Mouse (Mus musculus) MN1 (cell line): ENCODE measurements around the gene Sh3bp5l.
"Not testable (repeated sequence)": the region's sequence is repeated elsewhere in the genome, so short reads cannot be mapped to it uniquely, and the experiment has no call there.

ENCODE experiments used
- DNase-seq: peaks from one replicate; pipeline ENCODE4 v3.0.0-alpha.2; 2016; ENCODE audit warnings: low spot score

Gene Sh3bp5l

DNA sequence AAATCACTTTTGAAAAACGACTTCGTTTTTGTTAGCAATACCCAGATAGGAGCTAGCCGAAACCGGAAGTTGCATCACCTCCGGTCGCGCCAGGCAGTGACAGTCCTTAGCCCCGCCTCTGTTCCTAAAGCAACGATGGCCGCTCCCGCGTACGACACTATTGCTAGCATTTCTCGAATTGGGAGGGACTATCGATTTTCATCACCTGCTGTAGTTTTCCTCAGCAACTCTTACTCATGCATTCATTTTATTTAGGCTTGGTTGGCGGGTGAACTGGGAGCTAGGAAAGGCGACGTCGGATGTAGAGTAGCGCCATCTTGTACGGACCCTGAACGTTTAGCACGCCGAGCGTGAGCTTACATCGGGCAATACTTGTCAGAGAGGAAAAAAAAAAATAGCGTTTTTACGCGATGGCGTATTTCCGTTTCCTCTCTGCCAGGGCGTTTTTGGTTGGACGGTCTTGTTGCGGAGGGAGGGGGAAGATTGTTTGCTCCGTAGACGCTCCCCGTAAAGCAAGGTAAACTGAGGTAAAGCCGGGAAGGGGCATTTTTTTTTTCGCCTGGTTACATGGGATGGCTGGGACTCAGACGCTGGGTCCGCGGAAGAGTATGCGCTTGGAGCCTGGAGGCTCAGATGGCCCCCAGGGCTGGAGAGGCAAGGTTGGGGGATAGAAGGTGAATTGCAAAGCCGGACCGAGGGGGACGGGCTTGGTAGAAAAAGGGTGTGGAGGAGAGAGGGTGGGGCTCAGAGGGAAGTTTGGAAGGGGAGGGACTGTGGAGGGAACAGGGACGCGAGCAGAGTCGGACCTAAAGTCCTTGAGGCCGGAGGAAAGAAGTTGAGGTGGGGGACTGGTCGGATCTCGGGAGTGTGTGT lies at the start of gene Sh3bp5l, which contains the start of gene Zfp672:
Gene Sh3bp5l, plus strand, starts transcription at position 449 of the 873 bp plus-strand sequence.
Gene Zfp672, minus strand, starts transcription at position 64 of the 873 bp plus-strand sequence.
- peak; percentile 99 for DNase-seq

DNA sequence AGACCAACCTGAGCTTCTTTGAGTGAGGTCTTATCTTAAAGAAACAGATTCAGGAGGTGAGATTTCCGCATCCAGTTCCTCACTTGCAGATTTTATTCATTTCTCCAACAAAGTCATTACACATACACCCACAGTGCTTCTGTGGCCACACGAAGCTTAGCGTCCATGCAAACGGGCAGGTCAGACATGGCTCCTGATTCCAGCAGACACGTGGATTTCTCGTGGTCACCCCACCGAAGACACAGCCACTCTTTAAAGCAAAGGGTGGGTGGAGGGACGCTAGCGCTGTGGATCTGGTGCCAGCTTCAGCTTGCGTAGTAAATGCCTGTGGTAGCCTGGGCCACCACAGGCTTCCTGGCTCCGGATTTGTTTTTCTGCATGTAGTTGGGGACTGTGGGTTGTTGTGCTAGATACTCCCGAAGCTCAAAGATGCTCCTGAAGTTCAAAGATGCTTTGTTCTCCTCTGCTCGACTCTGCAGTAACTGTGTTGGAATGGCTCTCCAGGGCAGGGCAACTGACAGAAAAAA lies 48.5 kb upstream of the Sh3bp5l start:
- DNase-seq, result no peak

DNA sequence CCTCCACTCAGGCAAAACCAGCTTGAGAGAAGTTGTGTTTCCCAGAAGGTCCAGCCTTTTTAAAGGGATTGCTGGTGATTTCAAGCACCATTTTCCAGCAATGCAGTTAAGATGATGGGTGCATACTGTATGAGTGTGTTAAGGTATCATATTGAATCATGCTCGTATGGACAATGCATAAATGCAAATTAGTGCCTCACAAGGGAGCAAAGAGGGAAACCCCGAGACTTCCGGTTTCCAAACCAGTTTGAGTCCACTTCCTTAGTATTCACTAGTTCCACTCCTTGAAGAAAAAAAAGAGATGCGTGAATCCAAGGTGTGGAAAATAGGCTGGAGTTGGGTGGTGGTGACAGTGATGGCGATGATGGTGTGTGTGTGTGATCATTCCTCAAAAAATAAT lies 48.0 kb upstream of the Sh3bp5l start:
- DNase-seq, result no peak

DNA sequence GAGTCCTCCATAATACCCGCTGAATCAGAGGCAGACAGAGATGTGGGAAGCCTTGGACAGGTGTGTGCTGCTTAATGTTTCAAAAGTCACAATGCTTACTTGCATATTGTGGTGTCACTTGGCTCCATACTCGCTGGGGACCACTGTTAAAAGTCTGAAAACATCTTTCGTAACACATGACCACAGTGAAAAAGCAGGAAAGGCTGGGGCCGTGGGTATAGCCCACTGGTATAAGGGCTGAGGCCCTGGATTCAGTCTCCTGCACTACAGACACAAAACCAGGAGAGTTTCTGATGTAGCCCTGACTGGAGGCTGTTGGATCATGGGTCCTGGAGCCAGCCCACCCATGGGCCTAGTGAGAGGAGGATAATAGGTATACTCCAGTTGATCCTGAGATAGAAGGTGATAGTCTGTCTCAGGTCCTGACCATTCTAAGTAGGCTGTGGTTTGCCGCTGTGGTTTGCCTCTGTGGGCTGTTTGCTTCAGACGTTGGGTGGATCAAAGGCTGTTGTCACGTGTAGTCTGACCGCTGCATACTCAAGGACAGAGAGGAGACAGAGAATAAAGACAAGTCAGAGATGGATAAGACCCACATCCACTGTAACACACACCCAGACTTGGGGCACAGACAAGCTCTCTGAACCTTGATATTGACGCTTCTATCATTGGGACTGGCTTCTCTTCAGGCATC lies 40.4 kb upstream of the Sh3bp5l start:
- no peak for DNase-seq

DNA sequence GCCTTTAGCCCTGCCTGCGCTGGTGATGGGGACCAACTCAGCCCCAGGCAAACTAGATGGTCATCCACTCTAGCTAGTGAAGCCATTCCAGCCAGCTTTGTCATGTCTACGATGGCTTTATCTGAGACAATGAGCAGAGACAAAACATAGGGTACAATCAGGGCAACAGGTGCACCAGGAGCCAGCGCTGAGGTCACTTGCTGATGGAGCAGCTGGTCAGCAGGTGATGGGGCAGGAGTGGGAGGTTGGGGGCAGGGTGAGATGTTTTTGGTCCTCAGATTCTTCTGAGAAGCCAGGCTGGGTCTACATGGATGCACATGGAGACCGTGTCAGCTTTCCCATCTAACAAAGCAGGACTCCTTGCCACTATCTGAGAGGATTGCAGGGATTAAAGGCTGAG lies 39.7 kb upstream of the Sh3bp5l start:
- no peak for DNase-seq

DNA sequence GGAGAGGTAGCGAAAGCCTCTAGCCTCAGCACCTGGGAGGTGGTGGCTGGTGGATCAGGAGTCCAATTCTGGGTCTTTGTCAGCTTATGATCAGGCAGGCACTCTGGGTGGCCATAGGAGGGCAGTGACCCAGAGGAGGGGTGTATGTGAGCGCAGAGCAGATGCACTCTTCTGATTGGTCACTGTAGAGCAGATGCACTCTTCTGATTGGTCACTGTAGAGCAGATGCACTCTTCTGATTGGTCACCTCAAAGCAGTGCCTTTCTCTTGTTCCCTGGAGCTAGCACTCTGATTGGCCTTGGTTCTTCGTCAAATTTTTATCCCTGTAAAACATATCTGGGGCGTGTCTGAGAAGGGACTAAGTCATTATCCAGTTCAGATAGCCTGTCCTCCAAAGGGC lies 37.7 kb upstream of the Sh3bp5l start:
- no peak for DNase-seq

DNA sequence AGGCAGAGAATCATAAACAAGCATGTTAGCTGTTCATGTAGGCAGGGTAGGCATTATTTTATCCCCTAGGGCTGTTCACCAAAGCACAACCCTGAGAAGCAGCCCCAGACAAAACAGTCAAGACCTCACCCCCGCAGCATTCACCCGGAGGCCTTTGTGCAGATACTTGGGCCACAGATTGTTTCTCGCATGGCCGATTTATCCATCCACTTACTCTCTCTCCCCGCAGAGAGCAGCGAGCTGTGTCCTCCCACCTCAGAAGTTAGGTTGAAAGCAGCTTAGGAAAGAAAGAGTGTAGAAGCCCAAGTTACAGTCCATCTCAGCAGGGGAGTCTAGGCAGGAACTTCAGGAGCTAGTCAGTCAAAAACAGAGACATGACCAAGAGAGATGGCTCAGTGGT lies 33.1 kb upstream of the Sh3bp5l start:
- no peak for DNase-seq

DNA sequence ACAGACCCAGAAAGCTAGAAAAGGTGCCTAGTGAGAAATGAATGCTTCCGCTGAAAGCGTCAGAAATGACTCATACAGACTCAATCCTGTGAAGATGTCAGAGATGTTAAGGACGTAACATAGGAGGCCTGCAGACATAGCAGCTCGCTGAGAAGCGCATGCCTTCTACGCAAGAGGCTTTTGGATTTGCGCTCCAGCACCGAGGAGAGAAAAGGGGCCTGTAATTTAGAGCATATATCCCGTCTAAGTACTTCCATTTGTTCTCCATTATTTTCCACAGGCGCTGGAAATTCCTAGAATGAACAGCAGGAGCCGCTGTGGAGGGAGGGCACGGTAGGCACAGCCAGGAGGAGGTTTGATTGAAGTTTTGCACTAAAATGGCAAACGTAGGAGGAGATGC lies 29.5 kb upstream of the Sh3bp5l start:
- peak; percentile 89 for DNase-seq

DNA sequence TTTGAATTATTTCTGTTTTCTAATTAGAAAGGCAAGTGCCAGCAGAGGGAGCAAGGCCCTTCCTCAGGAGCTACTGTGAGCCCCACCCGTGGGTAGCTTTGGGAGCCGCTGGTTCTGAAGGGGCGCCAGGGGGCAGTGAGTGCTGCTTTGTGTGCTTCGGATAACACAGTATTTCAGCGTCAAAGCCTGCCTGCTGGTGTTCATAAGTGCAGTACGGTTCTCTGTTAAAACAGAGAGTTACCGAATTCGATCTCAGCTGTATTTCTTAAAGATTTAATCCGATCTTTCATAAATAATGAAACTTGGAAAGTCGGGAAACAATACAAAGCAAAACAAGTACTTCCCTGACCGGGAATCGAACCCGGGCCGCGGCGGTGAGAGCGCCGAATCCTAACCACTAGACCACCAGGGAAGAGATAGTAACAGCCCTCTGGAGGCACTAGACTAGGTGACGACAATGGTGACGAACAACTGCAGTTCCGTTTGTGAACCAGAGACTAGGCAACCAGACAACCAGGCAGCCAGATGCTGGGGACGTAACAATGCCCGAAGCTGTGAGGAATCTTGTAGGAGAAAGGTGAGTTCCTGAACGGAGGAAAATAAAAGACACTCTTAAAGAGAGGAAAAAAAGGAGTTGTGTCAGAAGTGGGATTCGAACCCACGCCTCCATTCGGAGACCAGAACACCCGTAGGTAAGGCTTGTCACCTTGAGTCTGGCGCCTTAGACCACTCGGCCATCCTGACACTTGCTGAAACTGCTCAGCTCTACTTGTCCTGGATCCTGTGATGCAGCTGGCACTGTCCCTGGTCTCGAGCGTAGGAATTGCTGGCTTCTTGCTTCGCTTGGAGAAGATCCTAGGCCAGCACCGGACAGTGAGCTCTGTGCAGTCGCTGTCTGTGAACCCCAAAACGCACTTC lies 28.4 kb upstream of the Sh3bp5l start:
- peak; percentile 99 for DNase-seq

DNA sequence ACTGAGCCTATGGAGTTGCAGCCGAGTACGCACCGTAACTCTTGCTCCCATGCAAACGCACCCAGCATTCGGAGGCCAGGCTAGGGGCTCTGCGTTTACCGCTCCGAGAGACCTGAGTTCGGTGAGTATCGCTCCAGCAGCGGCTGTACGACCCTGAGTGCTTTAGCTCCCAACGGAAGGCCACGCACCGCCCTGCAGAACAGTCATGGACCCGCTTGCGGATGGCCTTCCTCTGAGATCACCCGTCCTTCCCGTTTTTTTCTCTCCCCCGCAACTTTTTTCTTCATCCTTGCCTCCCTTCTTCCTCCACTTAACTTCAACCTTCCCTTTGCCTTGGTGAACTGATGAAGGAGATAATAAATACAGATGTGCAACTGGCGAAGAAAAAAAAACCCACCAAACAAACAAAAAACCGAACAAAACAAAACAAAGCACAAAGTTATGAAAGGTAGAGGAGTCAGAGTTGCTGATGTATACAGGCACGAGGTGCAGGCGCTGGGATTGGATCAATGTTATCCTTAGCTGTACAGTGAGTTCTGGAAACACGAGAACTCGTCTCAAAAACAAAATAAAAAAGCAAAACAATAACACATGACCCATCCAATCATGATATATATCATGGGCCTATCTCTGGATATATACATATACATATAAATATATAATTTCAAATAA lies 27.6 kb upstream of the Sh3bp5l start:
- no peak for DNase-seq

DNA sequence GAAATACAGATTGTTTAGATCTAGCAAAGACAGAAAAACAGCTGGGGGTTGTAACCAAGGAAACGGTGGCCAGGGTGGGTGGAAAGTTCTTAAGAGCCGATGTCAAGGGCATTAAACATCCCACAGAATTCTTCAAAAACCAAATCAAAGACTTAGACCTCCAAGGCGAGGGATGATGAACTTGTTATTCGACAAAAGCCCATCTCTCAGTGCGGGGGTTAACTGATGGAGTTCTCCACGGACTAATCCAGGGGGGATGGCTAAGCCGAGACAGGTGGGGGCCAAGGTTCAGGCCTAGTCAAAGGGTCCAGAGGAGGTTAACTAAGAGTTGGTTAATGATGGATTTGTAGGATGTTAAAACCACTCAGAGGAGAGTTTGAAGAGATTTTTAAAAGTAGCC lies 26.9 kb upstream of the Sh3bp5l start:
- no peak for DNase-seq

DNA sequence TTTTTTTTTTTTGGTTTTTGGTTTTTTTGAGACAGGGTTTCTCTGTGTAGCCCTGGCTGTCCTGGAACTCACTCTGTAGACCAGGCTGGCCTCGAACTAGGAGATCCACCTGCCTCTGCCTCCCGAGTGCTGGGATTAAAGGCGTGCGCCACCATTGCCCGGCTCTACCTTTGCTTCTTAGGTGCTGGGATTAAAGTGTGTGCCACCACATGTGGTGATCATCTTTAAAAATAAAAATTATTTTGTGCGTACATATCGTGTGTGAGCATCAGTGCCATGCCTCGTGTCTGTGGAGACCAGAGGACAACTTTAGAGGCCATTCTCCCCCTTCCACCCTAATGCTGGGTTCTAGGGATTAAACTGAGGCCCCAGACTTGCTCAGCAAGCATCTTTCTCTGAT lies 25.2 kb upstream of the Sh3bp5l start:
- not testable (repeated sequence) for DNase-seq

DNA sequence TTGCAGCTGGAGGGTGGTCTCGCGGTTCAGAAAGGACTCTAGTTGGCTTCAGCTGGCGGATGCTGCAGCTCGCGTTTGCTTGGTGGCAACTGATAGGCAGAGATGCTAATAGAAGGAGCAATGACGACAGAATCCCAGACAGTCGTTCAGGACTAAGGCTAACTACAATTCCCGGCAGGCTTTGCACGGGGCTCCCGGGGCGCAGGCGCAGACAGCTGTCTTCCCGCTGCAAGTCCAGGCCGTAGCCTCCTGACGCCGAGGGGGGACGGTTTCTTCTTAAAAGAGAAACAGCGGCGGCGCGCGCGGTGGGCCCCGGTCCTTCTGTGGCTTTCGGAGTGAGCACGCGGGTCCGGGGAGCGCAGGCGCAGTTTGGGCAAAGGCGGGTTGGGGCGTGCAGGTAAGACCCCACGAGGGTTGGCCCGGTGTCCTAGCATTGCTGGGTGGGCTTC lies 23.6 kb upstream of the Sh3bp5l start, which contains the start of gene Zfp692:
Gene Zfp692, plus strand, starts transcription at position 210 of the 449 bp plus-strand sequence.
- peak; percentile 99 for DNase-seq

DNA sequence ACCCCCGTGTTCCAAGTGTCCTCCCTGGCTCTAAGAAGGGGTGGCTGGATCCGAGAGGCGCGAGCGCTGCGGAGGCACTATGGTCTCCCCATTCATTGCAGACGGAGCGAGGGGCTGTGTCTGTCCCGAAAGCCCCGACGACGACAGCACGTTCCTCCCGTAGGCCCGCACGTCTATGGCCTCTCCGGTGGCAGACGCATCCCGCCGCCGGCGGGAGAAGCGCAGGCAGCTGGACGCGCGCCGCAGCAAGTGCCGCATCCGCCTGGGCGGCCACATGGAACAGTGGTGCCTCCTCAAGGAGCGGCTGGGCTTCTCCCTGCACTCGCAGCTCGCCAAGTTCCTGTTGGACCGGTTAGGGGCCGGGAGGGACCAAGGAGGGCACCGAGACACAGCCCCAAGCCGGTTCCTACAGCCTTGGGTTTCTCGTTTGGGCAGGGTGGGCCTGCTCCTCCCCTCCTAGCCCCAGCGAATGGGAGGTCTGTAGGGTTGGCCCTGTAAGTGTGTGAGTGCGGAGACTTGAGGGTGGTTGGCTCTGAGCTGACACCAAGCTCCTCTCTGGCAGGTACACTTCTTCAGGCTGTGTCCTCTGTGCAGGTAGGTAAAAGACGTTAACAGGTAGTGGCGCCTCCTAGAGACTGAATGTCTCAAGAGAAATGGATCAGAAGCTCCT lies 23.0 kb upstream of the Sh3bp5l start:
- peak; percentile 78 for DNase-seq

DNA sequence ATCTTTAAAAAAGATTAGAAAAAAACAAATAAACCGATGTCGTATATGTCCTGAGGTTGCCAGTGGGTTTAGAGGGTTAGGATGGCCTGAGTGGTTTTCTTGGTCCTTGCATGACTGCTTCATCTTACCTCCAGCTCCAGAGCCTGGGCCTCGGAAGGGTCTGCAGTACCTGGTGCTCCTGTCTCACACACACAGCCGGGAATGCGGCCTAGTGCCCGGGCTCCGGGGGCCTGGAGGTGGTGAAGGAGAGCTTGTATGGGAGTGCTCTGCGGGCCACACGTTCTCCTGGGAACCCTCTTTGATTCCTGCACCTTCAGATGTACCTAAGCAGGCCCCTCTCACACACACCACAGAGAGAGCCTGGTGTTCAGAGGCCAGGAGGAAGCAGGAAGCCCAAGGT lies 21.9 kb upstream of the Sh3bp5l start:
- DNase-seq, result no peak

DNA sequence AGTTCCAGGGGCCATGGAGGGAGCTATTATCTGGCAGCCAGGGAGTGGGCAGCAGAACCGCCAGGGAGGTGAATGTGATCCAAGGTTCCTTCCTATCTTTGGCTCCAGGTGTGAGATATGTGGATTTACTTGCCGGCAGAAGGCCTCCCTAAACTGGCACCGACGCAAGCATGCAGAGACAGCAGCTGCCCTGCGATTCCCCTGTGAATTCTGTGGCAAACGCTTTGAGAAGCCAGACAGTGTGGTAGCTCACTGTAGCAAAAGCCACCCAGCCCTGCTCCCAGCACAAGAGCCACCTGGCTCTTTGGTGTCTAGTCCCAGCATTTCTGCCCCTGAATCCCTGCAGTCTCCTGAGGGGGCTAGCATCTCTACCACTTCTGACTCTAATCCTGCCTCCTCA lies 16.5 kb upstream of the Sh3bp5l start:
- no peak for DNase-seq

DNA sequence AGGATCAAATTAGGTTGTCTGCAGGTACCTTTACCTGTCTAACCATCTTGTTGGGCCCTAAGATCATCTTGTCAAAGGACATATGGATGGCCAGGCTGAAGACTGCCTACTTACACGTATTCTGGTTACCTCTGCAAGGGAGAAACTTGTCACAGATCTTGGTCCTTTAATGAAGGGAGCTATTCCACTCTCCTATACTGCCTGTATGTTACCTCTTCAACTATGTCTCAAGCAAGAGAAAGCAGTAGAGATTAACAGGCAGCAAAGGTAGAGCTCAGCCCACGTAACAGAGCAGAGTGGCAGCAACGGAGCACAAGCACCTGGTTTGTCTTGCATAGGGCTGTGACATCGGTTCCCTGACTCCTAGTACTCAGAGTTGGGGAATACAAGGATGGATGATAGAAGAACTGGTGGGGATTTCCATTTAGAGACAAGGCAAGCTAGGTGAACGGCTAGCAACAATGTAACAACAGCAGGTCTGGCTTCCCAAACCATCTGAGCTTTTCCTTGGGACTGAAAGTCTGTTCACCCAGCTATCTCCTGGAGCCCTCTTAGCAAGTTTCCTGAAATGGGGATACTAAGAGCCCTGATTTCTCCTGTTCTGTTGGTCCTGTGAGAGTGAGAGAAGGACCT lies 14.9 kb upstream of the Sh3bp5l start:
- DNase-seq, result no peak

DNA sequence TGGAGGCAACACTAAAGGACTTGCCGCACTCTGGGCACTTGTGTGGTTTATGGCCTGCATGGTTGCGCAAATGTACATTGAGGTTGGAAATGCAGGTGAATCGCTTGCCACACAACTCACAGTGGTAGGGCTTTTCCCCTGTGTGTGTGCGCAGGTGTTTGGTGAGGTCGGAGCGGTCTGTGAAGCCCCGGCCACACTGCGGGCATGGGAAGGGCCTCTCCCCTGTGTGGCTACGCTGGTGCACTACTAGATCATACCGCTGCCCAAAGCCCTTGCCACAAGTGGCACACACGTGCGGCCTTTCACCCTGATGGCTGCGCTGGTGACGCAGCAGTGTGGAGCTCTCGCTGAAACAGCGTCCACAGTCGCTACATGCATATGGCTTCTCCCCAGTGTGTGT lies 14.2 kb upstream of the Sh3bp5l start:
- no peak for DNase-seq

DNA sequence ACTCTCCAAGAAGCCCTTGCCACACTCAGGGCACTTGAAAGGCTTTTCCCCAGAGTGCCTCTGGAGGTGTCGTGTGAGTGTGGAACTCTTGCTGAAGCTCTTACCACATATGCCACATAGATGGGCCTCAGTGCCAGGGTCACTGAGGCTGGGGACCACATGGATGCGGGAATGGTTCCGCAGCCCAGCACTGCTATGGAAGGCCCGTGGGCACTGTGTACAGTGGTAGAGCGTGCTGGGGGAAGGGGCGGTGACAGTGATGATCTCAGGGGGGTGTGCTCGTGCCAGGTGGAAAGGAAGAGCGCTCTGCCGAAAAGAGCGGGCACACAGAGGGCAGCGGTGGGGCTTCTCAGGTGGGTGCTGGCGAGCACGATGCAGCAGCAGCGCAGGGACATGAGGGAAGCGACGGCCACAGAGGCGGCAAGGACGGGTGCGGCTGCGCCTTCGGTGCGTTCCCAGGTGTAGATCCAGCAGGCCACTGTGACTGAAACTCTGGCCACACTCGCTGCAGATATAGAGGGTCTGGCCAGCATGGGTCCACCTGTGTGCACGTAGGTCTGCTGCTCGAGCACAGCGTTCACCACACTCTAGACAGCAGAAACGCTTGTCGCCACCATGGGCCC lies 13.6 kb upstream of the Sh3bp5l start:
- DNase-seq, result no peak
